Mouse (Mus musculus) left cerebral cortex, adult 18-20 months (tissue): ENCODE measurements around the gene Traf3. TPM values are rescaled to one million over a fixed set of nuclear protein-coding genes. Genes with fewer than 3 reads are reported as not detected.
A peak's percentile ranks its signal among the peaks of the same experiment; 100 is the strongest.

Experiments used
- DNase-seq, 2 experiments: peaks; one replicate each; pipeline ENCODE4 v3.0.0; 2021 to 2022; ENCODE audit warnings: low spot score in 2 of 2, mixed read lengths in 1 of 2
- total RNA-seq, 2 experiments: library from RNA; stranded (reverse); gene quantifications; 2 replicates each; pipeline ENCODE4 v1.2.3; 2021

Gene Traf3
- total RNA-seq, 2 experiments from 2014 or later, result 32.3 to 42.4 TPM

- DNase-seq, result no peak
Observed at GRCm38 (mm10) chr12:111152981-111153710, 13.0 kb upstream of the Traf3 start.

DNA sequence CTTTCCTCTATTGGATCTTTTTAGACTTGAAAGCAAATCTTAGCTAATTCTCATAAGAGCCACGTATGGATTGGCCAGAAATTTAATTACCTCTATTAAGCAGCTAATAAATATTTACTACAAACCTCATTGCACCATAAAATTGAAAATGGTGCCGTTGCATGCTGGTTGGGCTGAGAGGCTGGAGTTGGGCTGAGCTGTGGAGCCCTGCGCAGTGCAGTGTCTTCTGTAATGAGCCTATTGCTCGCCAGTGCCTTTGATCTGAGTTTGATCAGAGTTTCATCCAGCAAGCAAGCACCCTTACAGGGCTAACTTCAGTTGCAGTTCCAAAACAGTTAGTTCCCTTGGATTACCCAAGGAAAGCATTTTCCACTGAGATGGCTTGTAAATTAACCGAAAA lies 12.2 kb upstream of the Traf3 start:
- DNase-seq, result no peak

GRCm38 (mm10) chr12:111154641-111155040 lies 11.5 kb upstream of the Traf3 start:
- DNase-seq, result no peak

DNA sequence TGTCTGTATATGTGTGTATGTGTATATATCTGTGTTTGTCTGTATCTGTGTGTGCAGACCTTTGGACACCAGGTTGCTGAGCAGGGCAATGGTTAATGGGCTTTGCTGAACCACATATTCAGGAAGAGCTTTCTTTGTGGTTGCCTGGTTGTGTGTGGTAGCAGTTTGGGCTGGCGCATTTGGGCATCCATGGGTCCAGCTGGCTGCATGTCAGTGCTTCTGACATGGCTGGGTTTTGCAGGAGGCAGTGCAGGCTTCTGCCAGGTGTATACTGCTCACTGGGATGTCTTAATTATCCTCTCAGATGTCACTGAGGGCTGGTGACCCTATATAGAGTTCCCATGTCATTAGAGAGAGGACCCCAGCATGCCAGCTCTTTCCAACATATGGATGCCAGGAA lies 10.4 kb upstream of the Traf3 start:
- no peak for DNase-seq

DNA sequence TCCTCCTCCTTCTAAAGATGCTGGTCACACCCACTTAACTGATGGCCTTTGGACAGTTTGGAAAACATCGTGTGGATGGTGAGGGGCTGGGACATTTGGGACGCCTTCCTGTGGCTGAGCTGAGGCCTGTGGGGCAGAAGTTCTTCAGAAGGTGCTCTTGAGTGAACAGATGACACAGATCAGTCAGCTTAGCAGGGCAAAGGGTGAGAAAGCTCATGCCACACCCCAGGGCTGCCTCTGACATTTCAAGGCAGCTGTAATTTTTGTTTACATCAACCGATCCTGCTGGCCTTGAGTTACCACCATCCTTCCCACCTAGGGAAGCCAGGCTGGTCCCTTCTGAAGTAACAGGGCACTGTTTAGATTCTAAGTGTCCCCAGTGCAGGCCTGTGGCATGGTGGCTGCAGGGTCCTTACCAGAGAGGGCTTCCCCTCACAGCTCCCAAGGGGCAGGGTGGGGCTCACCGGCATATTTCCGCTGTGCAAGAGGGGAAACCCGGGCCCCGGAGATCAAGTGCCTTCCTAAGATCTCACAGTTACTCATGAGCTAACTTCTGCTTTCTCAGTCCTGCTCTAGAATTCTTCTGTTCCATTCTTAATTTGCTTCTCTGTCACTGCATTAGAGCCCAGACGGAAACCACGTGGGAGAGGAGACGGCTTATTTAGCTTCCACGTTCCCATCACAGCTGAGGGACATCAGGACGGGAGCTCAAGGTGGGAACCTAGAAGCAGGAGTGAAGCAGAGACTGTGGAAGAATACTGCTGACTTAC lies 6.3 kb upstream of the Traf3 start:
- DNase-seq, result no peak

DNA sequence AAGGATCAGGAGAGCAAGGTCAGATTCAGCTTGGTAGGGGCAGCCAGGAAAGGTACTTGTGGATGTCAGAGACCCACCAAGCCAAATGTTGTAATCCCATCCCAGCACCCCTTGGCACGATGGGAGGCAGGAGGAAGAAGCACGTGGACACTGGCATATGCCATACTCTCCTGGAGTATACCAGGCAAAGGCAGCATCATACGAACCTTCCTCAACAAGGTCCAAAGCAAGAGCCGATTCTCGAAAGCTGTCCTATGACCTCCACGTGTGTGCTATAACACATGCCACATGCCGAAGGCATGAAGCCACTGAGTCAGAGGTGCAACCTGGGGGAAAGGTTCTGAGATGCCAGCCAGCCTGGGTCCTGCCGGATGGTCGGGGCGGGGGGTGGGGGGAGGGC lies 5.3 kb upstream of the Traf3 start:
- no peak for DNase-seq

DNA sequence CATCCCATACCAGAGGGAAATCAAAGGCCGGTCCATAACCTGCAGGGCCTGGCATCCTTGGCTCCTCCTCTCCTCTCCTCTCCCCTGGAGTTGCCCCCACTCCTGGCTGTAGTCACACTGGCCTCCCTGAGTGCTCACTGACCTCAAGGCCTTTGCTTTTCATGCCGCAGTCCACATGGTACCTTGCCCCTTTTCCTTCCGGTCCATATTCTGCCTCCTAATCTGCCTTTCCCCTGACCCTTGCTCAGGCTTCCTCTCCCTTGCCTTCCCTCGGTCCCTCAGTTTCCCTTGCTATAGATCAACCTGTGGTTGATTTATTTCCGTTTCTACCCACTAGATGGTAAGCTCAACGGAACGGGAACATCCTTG lies 4.2 kb upstream of the Traf3 start:
- DNase-seq, result no peak

DNA sequence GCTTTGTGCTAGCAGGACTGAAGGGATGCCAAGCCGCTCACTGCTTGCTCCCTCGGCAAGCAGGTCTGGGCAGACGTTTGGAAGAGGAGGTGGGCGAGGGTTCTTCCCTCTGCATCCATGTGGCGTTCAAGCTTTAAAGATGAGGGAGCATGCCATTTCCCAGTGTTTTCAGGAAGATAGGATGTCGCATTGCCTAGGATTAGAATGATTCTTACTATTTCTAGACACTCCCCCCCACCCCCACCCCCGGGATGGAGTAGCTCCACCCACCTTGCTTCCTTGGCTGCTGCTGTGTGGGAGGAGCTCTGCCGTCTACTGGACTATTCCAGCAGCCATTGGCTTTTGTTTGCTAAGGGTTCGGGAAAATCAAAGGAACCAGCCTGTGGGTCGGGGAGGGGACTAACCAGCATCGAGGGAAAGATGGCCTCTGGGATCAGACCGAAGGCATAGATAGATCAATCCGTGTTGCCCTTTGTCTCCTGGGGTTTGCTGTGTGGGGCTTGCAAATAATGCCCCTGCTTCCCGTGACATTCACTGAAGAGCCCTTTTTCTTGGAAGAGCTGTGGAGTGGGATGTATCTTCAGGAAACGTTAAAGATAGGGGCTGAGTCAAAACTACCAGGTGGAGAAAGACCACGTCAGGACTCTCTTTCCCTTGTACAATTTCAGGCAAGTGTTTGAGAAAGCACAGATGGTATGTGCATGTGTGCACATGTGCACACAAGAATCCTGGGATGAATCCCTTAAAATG lies 3.7 kb upstream of the Traf3 start:
- DNase-seq, result peak; percentile 54 to 59

DNA sequence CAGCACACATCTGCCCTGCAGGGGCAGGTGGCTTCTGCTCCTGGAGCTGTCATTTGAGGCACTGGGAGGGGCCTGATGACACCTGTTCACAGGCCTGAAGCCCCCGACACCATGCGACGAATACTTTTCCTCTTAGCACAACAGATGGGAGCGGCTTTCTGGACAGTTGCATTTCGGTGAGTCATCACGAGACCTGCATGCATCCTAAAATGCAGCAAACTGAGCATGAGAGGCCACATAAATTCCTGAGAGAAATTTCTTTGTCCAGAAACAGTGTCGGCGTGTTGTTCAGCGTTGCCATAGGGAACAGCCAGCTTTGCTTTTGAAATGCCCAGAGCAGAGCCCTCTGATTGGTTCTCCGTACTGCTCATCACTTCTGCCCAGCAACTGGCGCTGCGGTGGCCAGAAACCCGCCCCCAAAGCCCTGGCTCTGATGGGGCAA lies 1.8 kb upstream of the Traf3 start:
- peak; percentile 89 to 90 for DNase-seq

GRCm38 (mm10) chr12:111165146-111165812 lies 891 bp upstream of the Traf3 start:
- peak in 1 of 2 experiments; percentile 17 for DNase-seq

DNA sequence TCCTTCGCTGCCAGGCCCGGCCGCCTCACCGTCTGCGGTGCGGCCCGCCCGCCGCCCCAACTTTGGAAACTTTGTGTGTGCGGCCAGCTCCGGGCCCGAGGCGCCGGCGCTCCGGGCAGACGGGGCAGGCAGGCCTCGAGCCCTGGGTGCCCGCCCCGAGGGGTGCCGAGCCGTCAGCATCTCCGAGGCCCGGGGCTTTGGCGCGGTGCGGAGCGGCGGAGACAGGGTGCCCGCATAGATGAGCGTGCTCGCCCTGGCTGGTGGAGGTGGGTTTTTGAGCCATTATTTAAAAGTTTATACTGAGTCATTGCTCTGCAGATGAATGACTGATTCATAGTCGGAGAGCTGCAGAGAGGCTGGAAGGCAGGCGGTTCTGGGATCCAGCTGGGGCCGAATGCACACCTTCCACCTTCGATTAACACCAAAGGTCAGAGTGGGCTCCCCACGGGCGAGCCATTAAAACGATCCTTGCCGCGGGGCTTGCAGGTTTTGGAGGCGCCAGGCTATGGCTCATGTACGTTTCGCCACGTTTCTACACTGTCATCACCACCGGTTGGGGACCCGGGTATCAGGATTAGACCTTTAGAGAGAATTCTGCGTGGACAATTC lies 615 bp downstream of the Traf3 start:
- peak in 1 of 2 experiments; percentile 35 for DNase-seq

DNA sequence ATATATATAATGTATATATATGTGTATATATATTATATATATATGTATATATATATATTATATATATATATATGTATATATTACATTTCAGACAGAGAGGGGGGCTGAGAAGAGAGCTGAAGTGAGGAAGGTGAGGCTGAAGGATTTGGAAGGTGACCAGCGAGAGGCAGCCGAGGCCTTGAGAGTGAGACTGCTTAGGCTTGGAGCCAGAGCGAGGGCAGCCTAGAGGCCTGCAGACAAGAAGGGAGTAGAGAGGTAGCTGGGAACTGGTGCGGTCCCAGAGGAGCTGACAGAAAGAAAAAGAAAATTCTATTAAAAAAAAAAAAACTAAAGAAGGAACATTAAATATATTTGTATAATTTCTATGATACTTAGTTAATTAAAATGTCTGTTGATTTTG lies 2.7 kb downstream of the Traf3 start:
- DNase-seq, result no peak

DNA sequence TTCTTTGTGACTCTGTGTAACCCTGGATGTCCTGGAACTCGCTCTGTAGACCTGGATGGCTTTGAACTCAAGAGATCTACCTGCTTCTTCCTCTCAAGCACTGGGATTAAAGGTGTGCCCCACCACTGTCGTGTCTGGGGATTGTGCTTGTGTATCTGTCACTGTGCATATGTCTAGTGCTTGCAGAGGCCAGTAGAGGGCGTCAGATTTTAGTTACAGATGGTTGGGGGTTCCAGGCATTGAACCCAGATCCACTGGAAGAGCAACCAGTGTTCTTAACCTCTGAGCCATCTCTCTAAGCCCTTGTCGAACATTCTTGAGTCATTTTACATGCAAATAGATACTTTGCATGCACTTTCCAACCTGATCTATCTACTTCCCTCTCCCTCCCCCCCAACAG lies 12.6 kb downstream of the Traf3 start:
- DNase-seq, result no peak

DNA sequence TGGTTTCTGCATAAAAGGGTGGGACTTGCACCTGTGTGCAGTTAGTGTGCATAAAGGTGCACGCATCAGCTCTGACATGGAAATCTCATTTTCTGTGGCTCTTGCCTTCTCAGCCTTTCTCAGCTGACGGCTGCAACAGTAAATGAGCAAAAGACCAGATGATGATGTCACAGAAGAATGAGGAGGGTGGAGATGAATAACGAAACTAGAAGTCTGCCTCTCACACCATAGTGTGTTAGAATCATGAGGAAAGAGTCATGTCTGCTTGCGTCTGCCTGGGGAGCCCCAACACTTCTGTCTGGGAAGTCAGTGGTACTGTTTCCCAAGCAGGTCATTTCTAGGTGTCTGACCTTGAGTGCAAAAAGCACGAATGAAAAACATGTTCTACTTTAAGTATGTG lies 15.7 kb downstream of the Traf3 start:
- DNase-seq, result no peak

DNA sequence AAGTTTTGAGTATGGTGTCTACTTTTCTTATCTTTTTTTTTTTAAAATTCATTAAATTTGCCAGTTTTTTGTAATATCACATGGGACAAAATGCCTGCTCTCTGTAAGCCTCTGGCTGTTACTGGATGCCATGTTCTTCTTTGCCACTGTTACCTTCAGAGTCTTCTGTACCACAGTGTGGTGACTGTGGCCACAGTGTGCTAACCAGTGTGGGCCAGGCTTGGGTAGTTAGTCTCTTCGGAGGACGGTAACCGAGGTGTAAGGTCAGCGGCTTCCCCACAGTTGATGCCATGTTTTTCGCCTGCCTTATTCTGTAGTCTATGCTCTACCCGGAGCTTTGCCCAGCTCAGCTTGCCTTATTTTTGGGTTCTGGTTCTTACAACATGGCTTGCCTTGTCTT lies 16.2 kb downstream of the Traf3 start:
- no peak for DNase-seq

DNA sequence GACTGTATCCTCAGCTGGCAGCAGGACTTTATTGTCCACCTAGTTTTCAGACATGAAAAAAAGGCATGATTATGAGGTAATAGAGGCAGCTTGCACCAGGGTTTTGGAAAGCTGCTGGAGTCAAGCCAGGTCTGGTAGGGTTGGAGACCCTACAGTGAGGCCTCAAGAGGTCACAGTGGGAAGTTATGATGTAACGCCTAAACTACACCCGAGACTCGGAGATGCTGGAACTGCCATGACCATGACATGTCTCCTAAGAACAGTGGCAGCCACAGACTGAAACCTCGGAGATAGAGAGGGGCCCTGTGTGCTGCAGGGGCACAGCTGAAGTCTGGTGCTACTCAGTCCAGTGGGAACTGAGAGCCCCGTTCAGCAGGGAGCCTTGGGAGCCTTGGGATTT lies 18.3 kb downstream of the Traf3 start, which contains the start of gene 4930595D18Rik:
Gene 4930595D18Rik, minus strand, starts transcription at position 16 of the 400 bp plus-strand sequence.
- no peak for DNase-seq

GRCm38 (mm10) chr12:111186986-111187385 lies 20.8 kb downstream of the Traf3 start:
- DNase-seq, result no peak

DNA sequence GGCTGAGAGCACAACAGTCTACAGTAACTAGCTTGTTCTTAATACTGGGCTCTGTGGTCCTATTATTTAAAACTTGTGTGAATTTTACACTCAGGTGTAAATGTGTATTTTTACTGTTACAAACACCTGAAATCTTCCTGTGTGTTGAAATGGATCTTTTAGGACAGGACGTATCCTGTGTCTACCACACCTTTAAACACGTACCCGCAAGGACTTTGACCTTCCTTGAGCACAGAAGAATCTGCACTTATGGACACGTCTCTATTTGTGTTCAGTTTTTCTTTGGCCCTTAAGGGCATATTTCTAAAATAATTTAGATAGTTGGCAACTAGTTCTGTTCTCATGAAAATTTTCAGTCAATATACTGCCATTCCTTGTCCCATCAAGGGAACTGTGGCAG lies 22.1 kb downstream of the Traf3 start:
- no peak for DNase-seq

- no peak for DNase-seq
Observed at GRCm38 (mm10) chr12:111190355-111190754, 24.2 kb downstream of the Traf3 start.

- DNase-seq, result no peak
Observed at GRCm38 (mm10) chr12:111190891-111191290, 24.7 kb downstream of the Traf3 start.

DNA sequence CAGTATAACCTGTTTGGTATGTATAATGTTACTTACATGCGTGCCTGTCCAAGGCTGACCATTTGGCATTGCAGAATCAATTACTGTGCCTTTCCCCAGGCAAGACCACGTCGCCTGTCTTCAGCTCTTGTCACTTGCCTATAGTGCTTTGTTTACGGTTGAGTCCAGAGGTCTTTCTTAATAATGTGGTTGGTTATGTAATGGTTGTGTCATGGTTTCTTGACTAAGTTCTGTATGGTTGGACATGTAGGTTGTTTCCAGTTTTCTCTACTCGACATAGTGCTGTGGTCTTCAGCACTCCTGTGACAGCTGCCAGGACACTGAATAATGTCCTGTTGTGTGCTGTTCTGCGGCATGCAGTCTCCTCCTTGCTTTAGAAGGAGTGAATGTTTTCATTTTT lies 26.6 kb downstream of the Traf3 start:
- DNase-seq, result no peak
